Mouse (Mus musculus): ENCODE measurements at regions not wholly inside any gene's neighbourhood (a gene's known extent, or its start where the extent isn't known, plus 50 kb on each side); places are given as distances from the start of the nearest gene placed in this dataset.
"Not testable (repeated sequence)": the region's sequence is repeated elsewhere in the genome, so short reads cannot be mapped to it uniquely, and the experiment has no call there.

DNA sequence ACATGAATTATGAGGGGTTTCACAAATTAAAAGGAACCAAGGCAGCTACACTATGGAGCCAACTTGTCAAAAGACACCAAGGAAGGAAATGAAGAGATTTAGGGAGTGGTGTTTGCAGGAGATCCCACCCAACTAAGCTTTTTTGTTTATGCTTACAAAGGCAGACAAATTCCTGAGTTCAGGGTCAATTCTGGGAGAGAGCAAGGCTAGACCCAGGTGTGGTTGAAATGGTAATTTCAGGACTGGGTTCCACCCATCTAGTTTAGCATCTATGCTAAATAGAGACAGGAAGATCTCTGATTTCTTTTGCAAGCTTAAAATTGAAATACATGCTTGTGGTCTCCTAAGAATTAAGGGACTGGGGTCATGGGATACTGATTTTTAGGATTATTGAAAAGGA lies 286.0 kb upstream of the Pcdh17 start:
- Histone ChIP-seq H3K9me3 (ENCODE audit: low read length) (no peaks in the 10 kb centered on the region), H3K27me3 (ENCODE audit: insufficient read depth, low read length) (no peaks in the 10 kb centered on the region), H3K4me1 (ENCODE audit: insufficient read depth, low read length) (no peaks in the 10 kb centered on the region), H3K4me2 (ENCODE audit: low read depth, low read length, poor library complexity, severe bottlenecking) (no peak overlapping the region), H3K36me3 (ENCODE audit: insufficient read depth, low read length) (no peaks in the 10 kb centered on the region), H3K9ac (replicated peaks; ENCODE audit: low read length, poor library complexity, severe bottlenecking) (no peak overlapping the region), H3K4me3 (ENCODE audit: low read depth, low read length) (no peak overlapping the region), H3K27ac (ENCODE audit: low read depth, low read length) (no peak overlapping the region)
- no peak for TF ChIP-seq CTCF (IDR thresholded peaks at IDR 0.05)
- no peak for ATAC-seq (ENCODE audit: low FRiP score)
- no peak for DNase-seq (ENCODE audit: low spot score)

GRCm38 (mm10) chr14:84175446-84175845 lies 267.9 kb upstream of the Pcdh17 start:
- no peaks in the 10 kb centered on the region for H3K36me3 ChIP-seq (ENCODE audit: insufficient read depth, low read length)
- no peak overlapping the region for H3K4me2 ChIP-seq (ENCODE audit: low read depth, low read length, poor library complexity, severe bottlenecking)
- WGBS: 85% methylated on average over 4 of the region's 4 CpGs
- H3K9me3 ChIP-seq (ENCODE audit: low read length): no peaks in the 10 kb centered on the region
- H3K4me1 ChIP-seq (ENCODE audit: insufficient read depth, low read length): no peaks in the 10 kb centered on the region
- H3K4me3 ChIP-seq (ENCODE audit: low read depth, low read length): no peak overlapping the region
- no peak for TF ChIP-seq CTCF (IDR thresholded peaks at IDR 0.05)
- no peak overlapping the region for H3K9ac ChIP-seq (replicated peaks; ENCODE audit: low read length, poor library complexity, severe bottlenecking)
- no peak for ATAC-seq (ENCODE audit: low FRiP score)
- no peaks in the 10 kb centered on the region for H3K27me3 ChIP-seq (ENCODE audit: insufficient read depth, low read length)
- H3K27ac ChIP-seq (ENCODE audit: low read depth, low read length): no peak overlapping the region
- no peak for DNase-seq (ENCODE audit: low spot score)

DNA sequence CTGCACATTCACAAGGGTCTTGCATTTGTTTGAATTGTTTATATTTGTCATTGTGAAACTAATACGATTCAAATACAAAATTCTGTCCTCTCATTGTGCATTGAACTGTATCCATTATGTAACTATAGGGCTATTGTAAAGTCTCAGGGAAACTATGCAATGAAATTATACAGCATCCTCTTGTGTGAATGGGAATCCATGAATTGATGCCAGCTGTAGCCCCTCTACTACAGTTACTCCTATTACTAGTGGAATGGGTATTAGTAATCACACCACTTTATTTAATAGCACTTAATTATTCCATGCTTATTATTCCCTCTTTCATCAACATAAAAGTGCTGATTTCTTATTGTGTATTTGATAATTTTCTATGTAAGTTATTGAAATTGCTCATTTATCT lies 232.4 kb upstream of the Pcdh17 start:
- no peak overlapping the region for H3K4me2 ChIP-seq (ENCODE audit: low read depth, low read length, poor library complexity, severe bottlenecking)
- no peaks in the 10 kb centered on the region for H3K27me3 ChIP-seq (ENCODE audit: insufficient read depth, low read length)
- no peaks in the 10 kb centered on the region for H3K9me3 ChIP-seq (ENCODE audit: low read length)
- no peaks in the 10 kb centered on the region for H3K36me3 ChIP-seq (ENCODE audit: insufficient read depth, low read length)
- H3K4me3 ChIP-seq (ENCODE audit: low read depth, low read length): no peak overlapping the region
- no peaks in the 10 kb centered on the region for H3K4me1 ChIP-seq (ENCODE audit: insufficient read depth, low read length)
- no peak for DNase-seq (ENCODE audit: low spot score)
- H3K27ac ChIP-seq (ENCODE audit: low read depth, low read length): no peak overlapping the region
- ATAC-seq (ENCODE audit: low FRiP score): no peak
- 81% methylated on average over 1 of the region's 1 CpGs for WGBS
- no peak for TF ChIP-seq CTCF (IDR thresholded peaks at IDR 0.05)
- H3K9ac ChIP-seq (replicated peaks; ENCODE audit: low read length, poor library complexity, severe bottlenecking): no peak overlapping the region

DNA sequence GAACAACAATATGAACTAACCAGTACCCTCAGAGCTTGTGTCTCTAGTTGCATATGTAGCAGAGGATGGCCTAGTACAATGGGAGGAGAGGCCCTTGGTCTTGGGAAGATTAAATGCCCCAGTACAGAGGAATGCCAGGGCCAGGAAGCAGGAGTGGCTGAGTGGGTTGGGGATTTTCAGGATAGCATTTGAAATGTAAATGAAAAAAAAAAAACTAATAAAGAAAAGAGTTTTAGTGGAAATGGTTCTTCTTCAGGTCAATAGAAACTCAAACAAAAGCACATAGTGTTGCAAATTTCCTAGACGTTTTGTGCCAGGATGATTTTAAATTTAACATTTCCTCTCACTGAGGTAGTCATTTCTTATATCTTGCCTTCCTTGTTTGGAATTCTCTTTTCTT lies 220.4 kb upstream of the Pcdh17 start:
- ATAC-seq (ENCODE audit: low FRiP score) (no peak), DNase-seq (ENCODE audit: low spot score) (no peak)
- Histone ChIP-seq H3K4me3 (ENCODE audit: low read depth, low read length) (no peak overlapping the region), H3K27ac (ENCODE audit: low read depth, low read length) (no peak overlapping the region), H3K9ac (replicated peaks; ENCODE audit: low read length, poor library complexity, severe bottlenecking) (no peak overlapping the region), H3K27me3 (ENCODE audit: insufficient read depth, low read length) (no peaks in the 10 kb centered on the region), H3K36me3 (ENCODE audit: insufficient read depth, low read length) (no peaks in the 10 kb centered on the region), H3K4me1 (ENCODE audit: insufficient read depth, low read length) (no peaks in the 10 kb centered on the region), H3K4me2 (ENCODE audit: low read depth, low read length, poor library complexity, severe bottlenecking) (no peak overlapping the region), H3K9me3 (ENCODE audit: low read length) (no peaks in the 10 kb centered on the region)
- no peak for TF ChIP-seq CTCF (IDR thresholded peaks at IDR 0.05)
- WGBS: 36% methylated on average over 1 of the region's 1 CpGs

DNA sequence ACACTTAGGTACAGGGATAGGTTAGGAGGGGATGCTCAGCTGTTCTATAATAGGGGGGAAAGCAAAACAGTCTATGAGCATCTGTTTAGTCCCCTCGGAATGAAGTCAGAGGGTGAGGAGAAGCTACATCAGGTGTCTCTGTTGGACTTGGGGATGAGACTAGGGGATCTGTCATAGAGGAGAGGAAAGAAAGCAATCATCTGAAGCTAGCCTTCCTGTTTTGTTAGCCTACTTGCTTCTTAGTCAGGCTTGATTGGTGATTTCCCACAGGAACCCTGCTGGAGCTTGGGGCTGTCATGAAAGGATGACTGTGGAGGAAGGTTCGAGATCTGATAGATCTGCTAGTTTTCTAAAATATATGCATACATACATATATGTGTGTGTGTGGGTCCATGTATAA lies 219.4 kb upstream of the Pcdh17 start:
- Histone ChIP-seq H3K4me3 (ENCODE audit: low read depth, low read length) (no peak overlapping the region), H3K27ac (ENCODE audit: low read depth, low read length) (no peak overlapping the region)
- TF ChIP-seq CTCF (IDR thresholded peaks at IDR 0.05): no peak

GRCm38 (mm10) chr14:84248006-84248405 lies 195.4 kb upstream of the Pcdh17 start:
- not testable (repeated sequence) for ATAC-seq (ENCODE audit: low FRiP score); H3K27ac ChIP-seq (ENCODE audit: low read depth, low read length); H3K36me3 ChIP-seq (ENCODE audit: insufficient read depth, low read length); H3K4me2 ChIP-seq (ENCODE audit: low read depth, low read length, poor library complexity, severe bottlenecking); H3K9ac ChIP-seq (replicated peaks; ENCODE audit: low read length, poor library complexity, severe bottlenecking); H3K9me3 ChIP-seq (ENCODE audit: low read length); DNase-seq (ENCODE audit: low spot score); H3K4me3 ChIP-seq (ENCODE audit: low read depth, low read length); H3K4me1 ChIP-seq (ENCODE audit: insufficient read depth, low read length); H3K27me3 ChIP-seq (ENCODE audit: insufficient read depth, low read length)
- WGBS: 75% methylated on average over 1 of the region's 1 CpGs

More for the DNA sequence above, 219.4 kb upstream of the Pcdh17 start:
- WGBS: 78% methylated on average over 2 of the region's 2 CpGs
- no peak for ATAC-seq (ENCODE audit: low FRiP score)
- Histone ChIP-seq H3K27me3 (ENCODE audit: insufficient read depth, low read length) (no peaks in the 10 kb centered on the region), H3K4me1 (ENCODE audit: insufficient read depth, low read length) (no peaks in the 10 kb centered on the region), H3K9ac (replicated peaks; ENCODE audit: low read length, poor library complexity, severe bottlenecking) (no peak overlapping the region), H3K4me2 (ENCODE audit: low read depth, low read length, poor library complexity, severe bottlenecking) (no peak overlapping the region), H3K36me3 (ENCODE audit: insufficient read depth, low read length) (no peaks in the 10 kb centered on the region), H3K9me3 (ENCODE audit: low read length) (no peaks in the 10 kb centered on the region)
- no peak for DNase-seq (ENCODE audit: low spot score)

GRCm38 (mm10) chr14:84252583-84252982 lies 190.8 kb upstream of the Pcdh17 start:
- Histone ChIP-seq H3K4me2 (ENCODE audit: low read depth, low read length, poor library complexity, severe bottlenecking) (no peak overlapping the region), H3K9ac (replicated peaks; ENCODE audit: low read length, poor library complexity, severe bottlenecking) (no peak overlapping the region), H3K9me3 (ENCODE audit: low read length) (no peaks in the 10 kb centered on the region), H3K27me3 (ENCODE audit: insufficient read depth, low read length) (no peaks in the 10 kb centered on the region), H3K27ac (ENCODE audit: low read depth, low read length) (no peak overlapping the region), H3K36me3 (ENCODE audit: insufficient read depth, low read length) (no peaks in the 10 kb centered on the region), H3K4me3 (ENCODE audit: low read depth, low read length) (no peak overlapping the region), H3K4me1 (ENCODE audit: insufficient read depth, low read length) (no peaks in the 10 kb centered on the region)
- no peak for TF ChIP-seq CTCF (IDR thresholded peaks at IDR 0.05)
- WGBS: 83% methylated on average over 2 of the region's 2 CpGs
- ATAC-seq (ENCODE audit: low FRiP score): no peak
- DNase-seq (ENCODE audit: low spot score): no peak

Measured in midbrain, postnatal 0 days (tissue).